Mouse (Mus musculus) liver, embryonic 14.5 days (tissue): ENCODE measurements around the gene Csmd2. TPM values are rescaled to one million over a fixed set of nuclear protein-coding genes. Genes with fewer than 3 reads are reported as not detected.
"Not testable (repeated sequence)": the region's sequence is repeated elsewhere in the genome, so short reads cannot be mapped to it uniquely, and the experiment has no call there.

Experiments
- ATAC-seq: fragments of 200-750 bp; cut with Nextera tagmentation; 2 replicates; pipeline ENCODE4 v1.8.0; 2017; ENCODE audit warnings: moderate number of reproducible peaks, mild to moderate bottlenecking, moderate library complexity; ENCODE audit not compliant: insufficient read depth
- DNase-seq, 3 experiments: peaks; one replicate each; pipeline ENCODE4 v3.0.0-alpha.2; 2012 to 2013; ENCODE audit warnings: low read depth in 3 of 3, low spot score in 3 of 3
- H3K27ac ChIP-seq: fragments of 300-500 bp; sonication (generic); 2 replicates; pipeline ENCODE4 v1.5.1; 2014; ENCODE audit warnings: moderate library complexity, mild to moderate bottlenecking, control low read depth, inconsistent platforms
- H3K27me3 ChIP-seq: fragments of 300-500 bp; sonication (generic); 2 replicates; pipeline ENCODE4 v1.6.1; 2014; ENCODE audit warnings: mild to moderate bottlenecking, low read length, moderate library complexity; ENCODE audit not compliant: control insufficient read depth, insufficient read depth
- H3K36me3 ChIP-seq: fragments of 300-500 bp; sonication (generic); replicated peaks from 2 replicates; pipeline ENCODE4 v1.6.1; 2014; ENCODE audit warnings: low read depth; ENCODE audit not compliant: control insufficient read depth, insufficient read depth
- H3K4me1 ChIP-seq, 2 experiments: fragments of 200-500 bp in 1 of 2; fragments of 300-500 bp in 1 of 2; sonication (generic) in 1 of 2; replicated peaks; 2 replicates each; pipeline ENCODE4 v1.6.1; 2012 to 2014; ENCODE audit warnings: antibody characterized with exemption in 1 of 2, inconsistent platforms in 1 of 2, low read length in 1 of 2; ENCODE audit not compliant: control insufficient read depth in 2 of 2, insufficient read depth in 2 of 2
- H3K4me2 ChIP-seq: fragments of 300-500 bp; sonication (generic); 2 replicates; pipeline ENCODE4 v1.6.1; 2014; ENCODE audit warnings: low read depth, mild to moderate bottlenecking, control low read depth, moderate library complexity
- H3K4me3 ChIP-seq, 2 experiments: fragments of 200-500 bp in 1 of 2; fragments of 300-500 bp in 1 of 2; sonication (generic) in 1 of 2; 2 replicates each; pipeline ENCODE4 v1.5.1; 2012 to 2014; ENCODE audit warnings: low read depth in 2 of 2, low read length in 2 of 2, mild to moderate bottlenecking in 2 of 2, control low read depth in 1 of 2, inconsistent platforms in 1 of 2, moderate library complexity in 1 of 2; ENCODE audit not compliant: insufficient read depth in 1 of 2
- H3K9ac ChIP-seq: fragments of 300-500 bp; sonication (generic); replicated peaks from 2 replicates; pipeline ENCODE4 v1.6.1; 2014; ENCODE audit warnings: mild to moderate bottlenecking, control low read depth, moderate library complexity
- H3K9me3 ChIP-seq: fragments of 300-500 bp; sonication (generic); 2 replicates; pipeline ENCODE4 v1.6.1; 2016; ENCODE audit warnings: low read length, mixed read lengths; ENCODE audit not compliant: control insufficient read depth
- CTCF ChIP-seq: IDR thresholded peaks from 2 replicates; pipeline ENCODE4 v1.5.1; 2016; ENCODE audit warnings: antibody characterized with exemption, low read depth, control low read depth
- EP300 ChIP-seq: IDR thresholded peaks from 2 replicates; pipeline ENCODE4 v1.6.1; 2016; ENCODE audit warnings: antibody characterized with exemption, low read depth
- WGBS: fragments of 180-500 bp; shearing (Covaris S2); extraction: QIAGEN DNeasy Blood & Tissue Kit; methylation state at CpG from one replicate; pipeline ENCODE4 v1.1.7; 2014; ENCODE audit not compliant: insufficient replicate concordance; 5-methylcytosine and 5-hydroxymethylcytosine counted together
- polyA plus RNA-seq, 2 experiments: library from polyadenylated mRNA; depleted of rRNA in 1 of 2; stranded (reverse) in 1 of 2; unstranded in 1 of 2; fragments of >200 nt; fragmentation: Nextera tagmentation in 1 of 2; extraction: Ambion mirVana in 1 of 2; gene quantifications; 2 replicates each; pipeline versions ENCODE4 v1.2.1 to v1.2.3; 2012 to 2014

The Csmd2 gene
- polyA plus RNA-seq, 2 experiments = 0.01 TPM; not detected in 1

DNA sequence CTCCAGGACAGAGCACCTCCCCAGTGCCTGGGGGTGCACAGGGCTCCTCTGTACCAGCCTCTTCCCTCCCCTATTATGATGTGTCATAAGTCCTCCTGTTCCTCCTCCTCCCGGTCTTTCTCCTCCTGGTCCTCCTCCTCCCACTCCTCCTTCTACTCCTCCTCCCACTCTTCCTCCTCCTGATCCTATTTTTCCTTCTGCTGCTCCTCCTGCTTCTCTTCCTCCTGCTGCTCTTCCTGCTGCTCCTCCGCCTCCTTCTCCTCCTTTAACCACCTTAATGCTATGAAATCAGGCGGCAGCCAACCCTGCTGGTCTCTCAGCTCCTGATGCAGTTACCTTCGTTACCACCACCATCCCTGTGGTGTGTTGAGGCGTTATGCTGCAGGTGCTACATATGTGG, 522.2 kb downstream of the Csmd2 start:
- Histone ChIP-seq H3K4me1 (no peaks in the 10 kb centered on the region), H3K4me3 (no peak overlapping the region), H3K27ac (no peak overlapping the region), H3K4me2 (no peak overlapping the region), H3K9ac (no peak overlapping the region), H3K36me3 (no peaks in the 10 kb centered on the region), H3K27me3 (no peaks in the 10 kb centered on the region), H3K9me3 (no peaks in the 10 kb centered on the region)
- DNase-seq (no peak), ATAC-seq (no peak)
- 43% methylated on average over 5 of the region's 5 CpGs for WGBS
- TF ChIP-seq CTCF (no peak), EP300 (no peak)

DNA sequence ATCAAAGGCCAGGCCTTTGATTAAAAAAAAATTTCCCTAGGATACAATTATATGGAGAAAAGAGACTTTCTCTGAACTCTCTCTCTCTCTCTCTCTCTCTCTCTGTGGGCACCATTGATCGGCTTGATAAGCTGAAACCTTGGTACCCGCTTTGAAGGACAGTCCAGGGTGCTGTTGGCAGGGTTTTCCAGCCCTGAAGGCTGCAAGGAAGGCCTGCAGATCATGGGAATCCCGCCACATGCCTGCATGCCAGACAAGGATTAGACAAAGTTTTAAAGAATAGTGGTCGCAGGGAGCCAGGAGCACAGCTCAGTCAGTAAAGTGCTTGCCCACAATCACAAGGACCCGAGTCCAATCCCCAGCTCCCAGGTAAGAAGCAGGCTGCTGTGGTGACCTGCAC, 526.8 kb downstream of the Csmd2 start:
- H3K36me3 ChIP-seq = no peaks in the 10 kb centered on the region
- no peak overlapping the region for H3K27ac ChIP-seq
- no peak overlapping the region for H3K9ac ChIP-seq
- DNase-seq = no peak
- H3K4me2 ChIP-seq = no peak overlapping the region
- H3K4me3 ChIP-seq = no peak overlapping the region
- no peaks in the 10 kb centered on the region for H3K9me3 ChIP-seq
- 55% methylated on average over 5 of the region's 5 CpGs for WGBS
- H3K4me1 ChIP-seq = no peaks in the 10 kb centered on the region
- no peaks in the 10 kb centered on the region for H3K27me3 ChIP-seq
- no peak for ATAC-seq
- TF ChIP-seq EP300 (no peak), CTCF (no peak)

GRCm38 (mm10) chr4:128521276-128521675, 533.6 kb downstream of the Csmd2 start:
- no peak overlapping the region for H3K9ac ChIP-seq
- DNase-seq (no peak), ATAC-seq (no peak)

DNA sequence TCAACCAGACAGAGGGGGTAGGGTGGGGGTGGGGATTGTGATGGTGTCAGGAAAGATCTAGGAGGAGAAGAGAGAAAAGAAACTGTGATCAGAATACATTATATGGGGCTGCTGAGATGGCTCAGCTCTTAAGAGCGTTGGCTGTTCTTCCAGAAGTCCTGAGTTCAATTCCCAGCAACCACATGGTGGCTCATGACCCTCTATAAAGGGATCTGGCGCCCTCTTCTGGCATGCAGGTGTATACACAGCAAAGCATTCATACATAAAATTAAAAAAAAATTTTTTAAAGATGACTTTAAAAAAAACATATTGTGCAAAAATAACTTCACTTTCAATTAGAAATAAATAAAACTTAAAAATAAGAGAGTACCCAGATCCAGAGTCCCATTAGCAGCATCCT, 555.7 kb downstream of the Csmd2 start:
- no peak for DNase-seq
- 10% methylated on average over 2 of the region's 2 CpGs for WGBS

More at GRCm38 (mm10) chr4:128521276-128521675, 533.6 kb downstream of the Csmd2 start:
- Histone ChIP-seq H3K4me2 (no peak overlapping the region), H3K27me3 (no peaks in the 10 kb centered on the region), H3K27ac (no peak overlapping the region), H3K4me1 (no peaks in the 10 kb centered on the region), H3K9me3 (no peaks in the 10 kb centered on the region), H3K4me3 (no peak overlapping the region), H3K36me3 (no peaks in the 10 kb centered on the region)
- WGBS = 66% methylated on average over 6 of the region's 6 CpGs
- no peak for TF ChIP-seq CTCF

DNA sequence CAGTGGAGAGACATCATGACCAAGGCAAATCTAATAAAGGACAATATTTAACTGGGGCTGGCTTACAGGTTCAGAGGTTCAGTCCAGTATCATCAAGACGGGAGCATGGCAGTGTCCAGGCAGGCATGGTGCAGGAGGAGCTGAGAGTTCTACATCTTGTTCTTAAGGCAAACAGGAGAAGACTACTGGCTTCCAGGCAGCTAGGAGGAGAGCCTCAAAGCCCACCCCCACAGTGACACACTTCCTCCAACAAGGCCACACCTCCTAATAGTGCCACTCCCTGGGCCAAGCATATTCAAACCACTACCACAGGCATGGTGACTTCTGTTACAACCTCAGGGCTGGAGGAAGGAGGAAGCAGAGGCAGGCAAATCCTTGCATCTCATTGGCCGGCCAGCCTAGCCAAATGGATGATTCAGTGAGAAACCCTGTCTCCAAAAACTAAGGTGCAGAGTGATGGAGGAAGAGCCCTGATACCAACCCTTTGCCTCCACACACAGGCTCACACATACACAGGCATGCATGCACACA, 556.4 kb downstream of the Csmd2 start:
- H3K27me3 ChIP-seq, H3K36me3 ChIP-seq, H3K9ac ChIP-seq, H3K4me3 ChIP-seq, DNase-seq, ATAC-seq, H3K4me2 ChIP-seq, H3K9me3 ChIP-seq, H3K27ac ChIP-seq, H3K4me1 ChIP-seq: not testable (repeated sequence)
- 55% methylated on average over 2 of the region's 2 CpGs for WGBS

More for the DNA sequence above, 555.7 kb downstream of the Csmd2 start:
- no peaks in the 10 kb centered on the region for H3K9me3 ChIP-seq
- H3K9ac ChIP-seq = no peak overlapping the region
- no peak for TF ChIP-seq EP300
- TF ChIP-seq CTCF = peak; percentile 40; the same call in 1 of the 2 replicates
- H3K36me3 ChIP-seq = no peaks in the 10 kb centered on the region
- H3K4me3 ChIP-seq = no peak overlapping the region
- ATAC-seq = no peak
- H3K27me3 ChIP-seq = no peaks in the 10 kb centered on the region
- no peaks in the 10 kb centered on the region for H3K4me1 ChIP-seq
- no peak overlapping the region for H3K27ac ChIP-seq
- H3K4me2 ChIP-seq = no peak overlapping the region
